In genomic region chr12:38780955-38781304, GRCm38 (mm10) we compare ENCODE assay signal across 8 mouse cellular contexts. TPM values are rescaled to one million over a fixed set of nuclear protein-coding genes. Genes with fewer than 3 reads are reported as not detected.
DNase-seq lines count a peak whose midpoint lies in the region; ATAC-seq and TF ChIP-seq lines count a peak whose summit lies in the region.

No protein-coding gene starts in this region.

- peak overlapping the region; percentile 57 for H3K4me3 ChIP-seq in lung, embryonic 14.5 days (ENCODE audit: low read depth, low read length)

- H3K4me2 ChIP-seq in lung, embryonic 14.5 days: peak overlapping the region; percentile 93

- H3K27me3 ChIP-seq in lung, embryonic 14.5 days (ENCODE audit: insufficient read depth, low read length): no peaks in the 10 kb centered on the region

- TF ChIP-seq CTCF in lung, embryonic 14.5 days (IDR thresholded peaks at IDR 0.05; ENCODE audit: low read depth): no peak

- 0 out of 2 replicates have a peak, but pooled peaks cover 2% of the 10 kb centered on the region for H3K4me1 ChIP-seq in lung, embryonic 14.5 days (ENCODE audit: insufficient read depth)

- no peak for ATAC-seq in lung, embryonic 14.5 days (ENCODE audit: insufficient read depth)
- ATAC-seq in activated CD4-positive, CD25-positive, alpha-beta regulatory T cell, adult 4 months: no peak

- WGBS in lung, embryonic 14.5 days: under 1% methylated on average over 11 of the region's 11 CpGs

- intact Hi-C loops in left cerebral cortex, postnatal 4 days (cut with DNase I): loop anchor here (5.0 to 10.0 kb wide), 3 partner anchors 439 to 711 kb away; no protein-coding TSS in a partner anchor

- H3K27ac ChIP-seq in lung, embryonic 14.5 days (ENCODE audit: low read depth): peak overlapping the region; percentile 98

- H3K9ac ChIP-seq in lung, embryonic 14.5 days: peak overlapping the region; percentile 65

- peak; percentile 30 for DNase-seq in left cerebral cortex, postnatal 4 days
- DNase-seq in left cerebral cortex, adult 18-20 months (ENCODE audit: low spot score in 2 of 2): no peak
- peak; percentile 65 for DNase-seq in cerebellum, adult 8-10 months
- DNase-seq in gastrocnemius, postnatal 25 days: peak; percentile 12
- peak; percentile 28 for DNase-seq in kidney, adult 18-20 months
- DNase-seq in lung, embryonic 14.5 days: peak; percentile 52
- DNase-seq in right cerebral cortex, postnatal 4 days: peak; percentile 3

- H3K9me3 ChIP-seq in lung, embryonic 14.5 days (ENCODE audit: low read depth, low read length): no peaks in the 10 kb centered on the region

- H3K36me3 ChIP-seq in lung, embryonic 14.5 days (ENCODE audit: insufficient read depth): no peaks in the 10 kb centered on the region

RNA-seq across cellular contexts. Expression of gene Etv1, which starts 1.8 kb away (rescaled TPM):
- 10 to 100 TPM; 52.5 to 53.3 TPM for total RNA-seq in left cerebral cortex, postnatal 4 days (2021)
- 10 to 100 TPM; 60.7 to 61.6 TPM for total RNA-seq in left cerebral cortex, adult 18-20 months (2021)
- 1 to 10 TPM; 2.6 to 5.3 TPM for total RNA-seq in gastrocnemius, postnatal 25 days (2021)
- 33.9 and 39.0 TPM in 2 replicates for polyA plus RNA-seq in lung, embryonic 14.5 days (2014; fragmentation: Nextera tagmentation; extraction: Ambion mirVana)
- under 1 TPM; 0.19 to 0.33 TPM for polyA plus RNA-seq in activated CD4-positive, CD25-positive, alpha-beta regulatory T cell, adult 4 months (2017; shearing (Covaris generic))

Comparison
In these comparisons a context has a peak if more than half of its experiments do, and no peak if none do; other contexts are left out.
1. DNase-seq: peak in left cerebral cortex, postnatal 4 days (single experiment), cerebellum, adult 8-10 months (single experiment), gastrocnemius, postnatal 25 days (single experiment), kidney, adult 18-20 months (single experiment), lung, embryonic 14.5 days (single experiment) and right cerebral cortex, postnatal 4 days (single experiment); none in left cerebral cortex, adult 18-20 months (0 of 2).
2. RNA of gene Etv1, which starts 1.8 kb away (total RNA-seq): 60.7 to 61.6 TPM in left cerebral cortex, adult 18-20 months and 52.5 to 53.3 TPM in left cerebral cortex, postnatal 4 days; 2.6 to 5.3 TPM in gastrocnemius, postnatal 25 days; every median in the first group is over 4 times any median in the second.